Mouse (Mus musculus): ENCODE results near the gene Fbxo39.
A peak's percentile ranks its signal among the peaks of the same experiment; 100 is the strongest.

Fbxo39 gene

DNA sequence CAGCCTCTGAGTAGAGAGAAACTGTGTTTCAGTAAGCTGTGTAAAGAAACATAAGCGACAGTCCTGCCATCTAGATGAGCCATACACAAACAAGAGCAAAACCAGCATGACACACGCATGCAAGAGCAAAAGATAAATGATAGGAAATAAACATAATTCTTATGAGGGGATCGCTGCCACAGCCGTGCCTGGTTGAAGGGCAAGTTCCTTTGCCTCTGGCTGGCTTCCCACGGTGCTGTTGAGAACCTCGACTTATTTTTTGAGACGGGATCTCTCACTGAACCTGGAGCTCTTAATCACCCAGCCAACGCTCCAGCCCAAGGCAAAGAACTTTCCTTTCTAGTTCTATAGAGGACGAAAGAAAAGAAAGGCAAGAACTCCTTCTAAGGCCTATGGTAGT is 51.9 kb downstream of the Fbxo39 start:
- no peak for DNase-seq

DNA sequence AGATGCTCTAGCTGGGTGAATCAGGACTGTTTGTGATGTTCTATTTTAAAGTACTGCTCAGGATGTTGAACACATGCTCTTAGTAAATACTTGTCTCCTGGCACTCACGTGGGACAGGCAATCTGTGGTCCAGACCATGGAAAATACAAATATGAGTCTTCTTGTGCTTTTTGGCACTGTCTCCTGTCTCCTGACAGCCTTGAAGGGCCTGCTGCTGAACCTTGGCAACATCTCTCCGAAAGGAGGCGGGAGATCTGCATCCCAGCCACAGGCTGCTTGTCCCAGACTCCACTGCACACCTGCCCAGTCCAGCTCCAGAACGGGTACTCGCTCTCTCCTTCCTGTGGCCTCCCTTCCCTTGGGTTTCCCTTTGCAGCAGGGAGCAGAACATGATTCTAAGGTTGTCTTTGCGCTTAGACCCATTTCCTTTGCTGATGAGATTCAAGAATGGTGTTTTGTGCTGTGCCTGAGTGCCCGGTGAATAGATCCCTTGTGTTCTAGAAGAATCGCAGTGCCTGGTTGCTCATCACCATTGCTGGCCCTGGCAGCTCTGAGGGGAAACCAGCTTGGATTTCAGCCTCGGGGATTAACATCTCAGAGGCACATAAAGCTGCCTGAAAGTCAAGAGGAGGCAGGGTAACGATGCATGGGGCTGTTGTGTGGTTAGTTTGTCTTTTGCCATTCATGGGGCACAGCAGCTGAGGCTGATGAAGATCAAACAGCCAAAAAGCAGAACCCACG is 53.9 kb downstream of the Fbxo39 start:
- DNase-seq: peak; percentile 38

Measured in layer of hippocampus, adult 9-11 months (tissue).